Mouse (Mus musculus) cerebellum, adult 11-12 months (tissue): ENCODE results near the gene Mgst3.

Experiments
- DNase-seq: peaks from one replicate; pipeline ENCODE4 v3.0.0; 2022

Mgst3 gene

GRCm38 (mm10) chr1:167393683-167394492 lies at the start of gene Mgst3:
Gene Mgst3, minus strand, starts transcription at chr1:167393841.
- peak; percentile 94 for DNase-seq

- DNase-seq, result no peak
Measured at GRCm38 (mm10) chr1:167438231-167438885, 44.7 kb upstream of the Mgst3 start.

GRCm38 (mm10) chr1:167437091-167437490 lies 43.5 kb upstream of the Mgst3 start:
- no peak for DNase-seq

- DNase-seq, result no peak
Measured at GRCm38 (mm10) chr1:167436186-167436975, 42.7 kb upstream of the Mgst3 start.

- DNase-seq, result no peak
Measured at GRCm38 (mm10) chr1:167434931-167435330, 41.3 kb upstream of the Mgst3 start.

- DNase-seq, result no peak
Measured at GRCm38 (mm10) chr1:167430976-167431676, 37.5 kb upstream of the Mgst3 start.

- DNase-seq, result no peak
Measured at GRCm38 (mm10) chr1:167426681-167427080, 33.0 kb upstream of the Mgst3 start.

GRCm38 (mm10) chr1:167425572-167425971 lies 31.9 kb upstream of the Mgst3 start:
- no peak for DNase-seq

GRCm38 (mm10) chr1:167422501-167423240 lies 29.0 kb upstream of the Mgst3 start:
- no peak for DNase-seq

GRCm38 (mm10) chr1:167414846-167415245 lies 21.2 kb upstream of the Mgst3 start:
- DNase-seq, result peak; percentile 23

- DNase-seq, result no peak
Measured at GRCm38 (mm10) chr1:167411991-167412715, 18.5 kb upstream of the Mgst3 start.

GRCm38 (mm10) chr1:167409601-167410000 lies 16.0 kb upstream of the Mgst3 start:
- DNase-seq, result no peak

GRCm38 (mm10) chr1:167405237-167405636 lies 11.6 kb upstream of the Mgst3 start:
- DNase-seq, result no peak

- no peak for DNase-seq
Measured at GRCm38 (mm10) chr1:167393281-167393680, 360 bp downstream of the Mgst3 start.

- DNase-seq, result peak; percentile 68
Measured at GRCm38 (mm10) chr1:167392687-167393086, 954 bp downstream of the Mgst3 start.

- DNase-seq, result no peak
Measured at GRCm38 (mm10) chr1:167392031-167392640, 1.5 kb downstream of the Mgst3 start.

GRCm38 (mm10) chr1:167391241-167391640 lies 2.4 kb downstream of the Mgst3 start:
- DNase-seq, result no peak

- no peak for DNase-seq
Measured at GRCm38 (mm10) chr1:167390381-167390780, 3.3 kb downstream of the Mgst3 start.

GRCm38 (mm10) chr1:167389584-167389983 lies 4.1 kb downstream of the Mgst3 start:
- DNase-seq, result no peak

GRCm38 (mm10) chr1:167388571-167388970 lies 5.1 kb downstream of the Mgst3 start:
- no peak for DNase-seq

- DNase-seq, result no peak
Measured at GRCm38 (mm10) chr1:167387796-167388195, 5.8 kb downstream of the Mgst3 start.
